Mouse (Mus musculus): ENCODE data around the gene Sav1. TPM values are rescaled to one million over a fixed set of nuclear protein-coding genes. Genes with fewer than 3 reads are reported as not detected.

Gene Sav1
- total RNA-seq, 1 experiment from 2014 or later: 41.9 TPM

GRCm38 (mm10) chr12:69967112-69967511, 19.7 kb downstream of the Sav1 start:
- no peak for ATAC-seq (replicated peaks in 1 of 2; ENCODE audit: insufficient read depth in 1 of 2, low FRiP score in 2 of 2, low TSS enrichment in 1 of 2, low read depth in 1 of 2, poor library complexity in 2 of 2, severe bottlenecking in 2 of 2)

GRCm38 (mm10) chr12:69966071-69966470, 20.7 kb downstream of the Sav1 start:
- ATAC-seq (replicated peaks in 1 of 2; ENCODE audit: insufficient read depth in 1 of 2, low FRiP score in 2 of 2, low TSS enrichment in 1 of 2, low read depth in 1 of 2, poor library complexity in 2 of 2, severe bottlenecking in 2 of 2): no peak

GRCm38 (mm10) chr12:69965644-69966043, 21.2 kb downstream of the Sav1 start:
- ATAC-seq (replicated peaks in 1 of 2; ENCODE audit: insufficient read depth in 1 of 2, low FRiP score in 2 of 2, low TSS enrichment in 1 of 2, low read depth in 1 of 2, poor library complexity in 2 of 2, severe bottlenecking in 2 of 2): no peak

- no peak for ATAC-seq (replicated peaks in 1 of 2; ENCODE audit: insufficient read depth in 1 of 2, low FRiP score in 2 of 2, low TSS enrichment in 1 of 2, low read depth in 1 of 2, poor library complexity in 2 of 2, severe bottlenecking in 2 of 2)
Observed at GRCm38 (mm10) chr12:69963141-69963540, 23.7 kb downstream of the Sav1 start.

- peak in 1 of 2 experiments; percentile 81; a peak in 2 of 4 replicates for ATAC-seq (replicated peaks in 1 of 2; ENCODE audit: insufficient read depth in 1 of 2, low FRiP score in 2 of 2, low TSS enrichment in 1 of 2, low read depth in 1 of 2, poor library complexity in 2 of 2, severe bottlenecking in 2 of 2)
Observed at GRCm38 (mm10) chr12:69962468-69962867, 24.3 kb downstream of the Sav1 start.

- no peak for ATAC-seq (replicated peaks in 1 of 2; ENCODE audit: insufficient read depth in 1 of 2, low FRiP score in 2 of 2, low TSS enrichment in 1 of 2, low read depth in 1 of 2, poor library complexity in 2 of 2, severe bottlenecking in 2 of 2)
Observed at GRCm38 (mm10) chr12:69957378-69957777, 29.4 kb downstream of the Sav1 start.

GRCm38 (mm10) chr12:69947502-69947901, 39.3 kb downstream of the Sav1 start:
- no peak for ATAC-seq (replicated peaks in 1 of 2; ENCODE audit: insufficient read depth in 1 of 2, low FRiP score in 2 of 2, low TSS enrichment in 1 of 2, low read depth in 1 of 2, poor library complexity in 2 of 2, severe bottlenecking in 2 of 2)

- ATAC-seq (replicated peaks in 1 of 2; ENCODE audit: insufficient read depth in 1 of 2, low FRiP score in 2 of 2, low TSS enrichment in 1 of 2, low read depth in 1 of 2, poor library complexity in 2 of 2, severe bottlenecking in 2 of 2): no peak
Observed at GRCm38 (mm10) chr12:69945861-69946260, 40.9 kb downstream of the Sav1 start.

GRCm38 (mm10) chr12:69941655-69942329, 45.0 kb downstream of the Sav1 start:
- ATAC-seq (replicated peaks in 1 of 2; ENCODE audit: insufficient read depth in 1 of 2, low FRiP score in 2 of 2, low TSS enrichment in 1 of 2, low read depth in 1 of 2, poor library complexity in 2 of 2, severe bottlenecking in 2 of 2): no peak

- no peak for ATAC-seq (replicated peaks in 1 of 2; ENCODE audit: insufficient read depth in 1 of 2, low FRiP score in 2 of 2, low TSS enrichment in 1 of 2, low read depth in 1 of 2, poor library complexity in 2 of 2, severe bottlenecking in 2 of 2)
Observed at GRCm38 (mm10) chr12:69939291-69939690, 47.5 kb downstream of the Sav1 start.

GRCm38 (mm10) chr12:69937731-69938130, 49.1 kb downstream of the Sav1 start:
- no peak for ATAC-seq (replicated peaks in 1 of 2; ENCODE audit: insufficient read depth in 1 of 2, low FRiP score in 2 of 2, low TSS enrichment in 1 of 2, low read depth in 1 of 2, poor library complexity in 2 of 2, severe bottlenecking in 2 of 2)

GRCm38 (mm10) chr12:69926716-69927115, 60.1 kb downstream of the Sav1 start:
- ATAC-seq (replicated peaks in 1 of 2; ENCODE audit: insufficient read depth in 1 of 2, low FRiP score in 2 of 2, low TSS enrichment in 1 of 2, low read depth in 1 of 2, poor library complexity in 2 of 2, severe bottlenecking in 2 of 2): no peak

- peak; percentile 62 to 69; a peak in 3 of 4 replicates for ATAC-seq (replicated peaks in 1 of 2; ENCODE audit: insufficient read depth in 1 of 2, low FRiP score in 2 of 2, low TSS enrichment in 1 of 2, low read depth in 1 of 2, poor library complexity in 2 of 2, severe bottlenecking in 2 of 2)
Observed at GRCm38 (mm10) chr12:69924012-69924411, 62.8 kb downstream of the Sav1 start.

GRCm38 (mm10) chr12:69923603-69924002, 63.2 kb downstream of the Sav1 start:
- ATAC-seq (replicated peaks in 1 of 2; ENCODE audit: insufficient read depth in 1 of 2, low FRiP score in 2 of 2, low TSS enrichment in 1 of 2, low read depth in 1 of 2, poor library complexity in 2 of 2, severe bottlenecking in 2 of 2): no peak

- no peak for ATAC-seq (replicated peaks in 1 of 2; ENCODE audit: insufficient read depth in 1 of 2, low FRiP score in 2 of 2, low TSS enrichment in 1 of 2, low read depth in 1 of 2, poor library complexity in 2 of 2, severe bottlenecking in 2 of 2)
Observed at GRCm38 (mm10) chr12:69923128-69923527, 63.7 kb downstream of the Sav1 start.

GRCm38 (mm10) chr12:69922099-69922498, 64.7 kb downstream of the Sav1 start:
- ATAC-seq (replicated peaks in 1 of 2; ENCODE audit: insufficient read depth in 1 of 2, low FRiP score in 2 of 2, low TSS enrichment in 1 of 2, low read depth in 1 of 2, poor library complexity in 2 of 2, severe bottlenecking in 2 of 2): no peak

- ATAC-seq (replicated peaks in 1 of 2; ENCODE audit: insufficient read depth in 1 of 2, low FRiP score in 2 of 2, low TSS enrichment in 1 of 2, low read depth in 1 of 2, poor library complexity in 2 of 2, severe bottlenecking in 2 of 2): no peak
Observed at GRCm38 (mm10) chr12:69917870-69918269, 68.9 kb downstream of the Sav1 start.
